Mouse (Mus musculus) neural tube, embryonic 11.5 days (tissue): ENCODE results near the gene Ccdc141. TPM values are rescaled to one million over a fixed set of nuclear protein-coding genes. Genes with fewer than 3 reads are reported as not detected.

Source experiments
- ATAC-seq: fragments of 200-750 bp; cut with Nextera tagmentation; 2 replicates; pipeline ENCODE4 v1.8.0; 2017; ENCODE audit warnings: moderate number of reproducible peaks, mild to moderate bottlenecking, moderate TSS enrichment, moderate library complexity; ENCODE audit not compliant: insufficient read depth, low FRiP score, low TSS enrichment
- DNase-seq: peaks from one replicate; pipeline ENCODE4 v3.0.0-alpha.2; 2015; ENCODE audit warnings: low spot score
- H3K27ac ChIP-seq: fragments of 300-500 bp; sonication (generic); 2 replicates; pipeline ENCODE4 v1.5.1; 2014; ENCODE audit warnings: low read depth, mild to moderate bottlenecking, low read length
- H3K27me3 ChIP-seq: fragments of 300-500 bp; sonication (generic); 2 replicates; pipeline ENCODE4 v1.6.1; 2014; ENCODE audit warnings: mild to moderate bottlenecking, low read length, mixed read lengths; ENCODE audit not compliant: control insufficient read depth, insufficient read depth
- H3K36me3 ChIP-seq: fragments of 300-500 bp; sonication (generic); 2 replicates; pipeline ENCODE4 v1.6.1; 2014; ENCODE audit warnings: mild to moderate bottlenecking, low read length, moderate library complexity, mixed read lengths; ENCODE audit not compliant: control insufficient read depth, insufficient read depth
- H3K4me1 ChIP-seq: fragments of 300-500 bp; sonication (generic); 2 replicates; pipeline ENCODE4 v1.6.1; 2014; ENCODE audit warnings: low read length, mixed read lengths; ENCODE audit not compliant: control insufficient read depth, insufficient read depth
- H3K4me2 ChIP-seq: fragments of 300-500 bp; sonication (generic); 2 replicates; pipeline ENCODE4 v1.6.1; 2014; ENCODE audit warnings: low read depth, mild to moderate bottlenecking, moderate library complexity
- H3K4me3 ChIP-seq: fragments of 300-500 bp; sonication (generic); 2 replicates; pipeline ENCODE4 v1.5.1; 2014; ENCODE audit warnings: low read depth, low read length
- H3K9ac ChIP-seq: fragments of 300-500 bp; sonication (generic); 2 replicates; pipeline ENCODE4 v1.6.1; 2014; ENCODE audit warnings: mild to moderate bottlenecking, low read length
- H3K9me3 ChIP-seq: fragments of 300-500 bp; sonication (generic); 2 replicates; pipeline ENCODE4 v1.6.1; 2016; ENCODE audit warnings: low read length; ENCODE audit not compliant: control insufficient read depth
- WGBS: fragments of 180-500 bp; shearing (Covaris S2); extraction: QIAGEN DNeasy Blood & Tissue Kit; methylation state at CpG from one replicate; pipeline ENCODE4 v1.1.7; 2014; 5-methylcytosine and 5-hydroxymethylcytosine counted together
- polyA plus RNA-seq: library from polyadenylated mRNA; unstranded; fragments of >200 nt; fragmentation: Nextera tagmentation; extraction: Ambion mirVana; gene quantifications from 2 replicates; pipeline ENCODE4 v1.2.1, GENCODE M21; 2014

Gene Ccdc141
- polyA plus RNA-seq, 1 experiment from 2014 or later = 5.3 TPM

DNA sequence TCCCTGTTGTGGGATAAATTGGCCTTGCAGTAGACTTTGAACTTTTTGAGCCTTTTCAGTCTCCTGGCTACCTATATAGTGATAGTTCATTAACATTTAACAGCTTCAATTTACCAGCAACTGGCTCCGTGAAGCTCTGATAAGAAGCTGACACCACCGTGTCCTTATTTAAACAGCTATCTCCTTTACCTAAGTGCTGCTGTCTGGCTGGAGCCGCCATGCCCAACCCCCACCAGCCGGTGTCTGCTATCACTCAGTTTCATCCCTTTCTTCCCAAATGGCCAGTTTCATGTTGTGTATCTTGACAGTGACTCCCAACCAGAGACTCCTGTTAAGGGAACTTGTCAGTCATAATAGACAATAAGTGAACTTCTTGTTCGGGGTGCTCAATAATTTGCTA, 186.8 kb downstream of the Ccdc141 start:
- Histone ChIP-seq H3K4me2 (no peak overlapping the region), H3K4me1 (no peaks in the 10 kb centered on the region)

DNA sequence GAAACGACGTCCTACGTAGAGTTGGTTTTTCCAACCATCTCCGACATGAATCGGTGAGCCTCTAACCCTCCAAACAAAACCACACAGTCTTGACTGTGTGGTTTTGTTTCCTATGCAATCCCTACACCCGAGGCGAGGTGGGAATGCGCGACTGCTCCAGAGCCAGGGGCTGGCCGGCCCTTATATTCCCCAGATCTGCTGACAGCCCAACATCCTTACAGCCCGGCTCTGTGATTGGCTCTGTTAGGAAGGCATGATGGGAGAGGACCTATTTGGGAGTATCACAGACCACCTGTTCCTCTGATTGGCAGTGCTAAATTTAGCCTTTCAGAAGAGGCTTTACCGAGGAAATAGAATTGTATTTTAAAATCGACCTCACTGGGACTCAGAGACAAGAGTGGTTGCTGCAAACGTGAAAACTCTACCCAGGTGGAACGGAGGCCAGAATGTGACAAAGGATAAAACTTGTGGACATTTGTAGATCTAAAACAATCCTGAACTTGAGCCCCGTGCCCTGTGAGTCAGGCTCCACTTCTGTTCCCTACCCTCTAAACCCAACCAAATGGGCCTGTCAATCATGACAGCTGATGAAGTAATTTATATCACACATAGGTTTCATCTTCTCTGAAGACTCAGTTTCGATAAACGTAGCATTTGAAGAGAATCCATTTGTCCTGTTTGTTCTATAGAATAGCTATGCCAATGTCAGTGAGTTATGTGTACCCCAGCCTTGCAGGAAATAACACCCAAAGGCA, 187.9 kb downstream of the Ccdc141 start, which contains the start of gene Ttn:
Gene Ttn (minus strand): TSS at position 157 of the 755 bp plus-strand sequence.
- Histone ChIP-seq H3K9ac (no peak within 1 kb of the TSS), H3K4me2 (no peak within 1 kb of the TSS), H3K27me3 (no peaks in the 10 kb centered on the region), H3K4me1 (no peaks in the 10 kb centered on the region), H3K9me3 (no peaks in the 10 kb centered on the region), H3K36me3 (no peaks in the 10 kb centered on the region), H3K4me3 (no peak within 1 kb of the TSS), H3K27ac (no peak within 1 kb of the TSS)
- DNase-seq = no peak
- 82% methylated on average over 18 of the region's 18 CpGs for WGBS
- no peak for ATAC-seq

More for the DNA sequence above, 186.8 kb downstream of the Ccdc141 start:
- Histone ChIP-seq H3K27ac (no peak overlapping the region), H3K9me3 (no peaks in the 10 kb centered on the region), H3K9ac (no peak overlapping the region), H3K36me3 (no peaks in the 10 kb centered on the region), H3K4me3 (no peak overlapping the region), H3K27me3 (no peaks in the 10 kb centered on the region)
- ATAC-seq = no peak
- WGBS = 60% methylated on average over 5 of the region's 5 CpGs
- no peak for DNase-seq

DNA sequence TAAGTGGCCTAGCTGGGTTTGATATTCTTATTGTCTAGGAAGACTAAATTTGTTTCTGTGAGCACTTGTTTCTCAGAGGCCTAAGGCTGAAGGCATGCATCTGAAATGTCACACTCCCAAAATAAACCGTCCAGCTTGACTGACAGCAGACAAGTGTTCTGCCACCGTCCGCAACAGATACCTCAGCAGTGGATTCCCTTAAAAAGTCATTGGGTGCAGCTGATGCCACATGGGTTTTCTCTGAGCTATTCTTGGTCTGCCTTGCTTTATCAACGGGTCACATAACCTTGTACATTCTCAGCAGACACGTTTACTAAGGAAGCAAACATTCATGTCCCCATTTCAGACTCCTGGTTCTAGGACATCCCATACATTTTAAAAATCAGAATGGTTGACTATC, 188.7 kb downstream of the Ccdc141 start:
- 86% methylated on average over 5 of the region's 5 CpGs for WGBS
- Histone ChIP-seq H3K9me3 (no peaks in the 10 kb centered on the region), H3K27ac (no peak overlapping the region), H3K4me1 (no peaks in the 10 kb centered on the region), H3K36me3 (no peaks in the 10 kb centered on the region), H3K4me2 (no peak overlapping the region), H3K4me3 (no peak overlapping the region), H3K27me3 (no peaks in the 10 kb centered on the region), H3K9ac (no peak overlapping the region)
- DNase-seq (no peak), ATAC-seq (no peak)

DNA sequence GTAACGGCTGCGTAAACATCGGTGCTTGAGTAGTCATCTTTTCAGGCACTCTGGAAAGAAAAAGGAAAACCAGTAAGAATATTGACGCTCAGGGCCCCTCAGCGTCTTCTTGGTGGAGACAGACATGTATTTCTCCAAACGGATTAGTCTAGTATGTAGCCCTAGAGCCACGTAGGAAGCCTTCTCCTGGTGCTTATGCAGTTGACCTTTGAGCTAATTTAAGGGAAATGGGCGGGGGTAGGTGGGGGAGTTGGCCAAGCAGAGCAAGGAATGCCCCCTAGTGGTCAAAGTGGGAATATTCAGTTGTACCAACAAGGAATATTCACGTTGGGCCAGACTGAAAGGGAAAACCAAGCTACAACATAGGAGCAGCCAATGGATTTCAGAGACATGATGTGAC, 190.3 kb downstream of the Ccdc141 start:
- ATAC-seq = no peak

DNA sequence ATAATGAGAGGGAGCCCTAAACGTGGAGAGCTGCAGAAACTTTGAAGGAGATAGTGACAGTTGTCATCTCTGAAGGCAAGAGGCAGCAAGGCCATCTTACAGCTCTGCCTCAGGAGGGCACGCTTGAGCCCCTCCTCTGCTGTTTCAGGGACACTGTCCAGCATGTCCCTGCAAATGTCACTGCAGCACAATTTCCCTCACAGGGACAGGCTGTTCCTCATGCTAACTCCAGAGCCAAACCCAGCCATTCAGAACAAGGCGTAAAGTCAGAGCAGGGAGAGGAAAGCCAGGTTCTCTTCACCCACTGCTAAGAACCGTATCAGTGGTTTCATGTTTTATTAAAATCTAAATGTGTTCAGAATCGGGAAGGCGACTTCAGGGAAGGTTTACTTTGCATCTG, 192.8 kb downstream of the Ccdc141 start:
- Histone ChIP-seq H3K4me3 (no peak overlapping the region), H3K27ac (no peak overlapping the region), H3K36me3 (no peaks in the 10 kb centered on the region), H3K9me3 (no peaks in the 10 kb centered on the region), H3K27me3 (no peaks in the 10 kb centered on the region), H3K9ac (no peak overlapping the region), H3K4me1 (no peaks in the 10 kb centered on the region), H3K4me2 (no peak overlapping the region)
- ATAC-seq = no peak
- DNase-seq = no peak
- 80% methylated on average over 6 of the region's 6 CpGs for WGBS

More for the DNA sequence above, 190.3 kb downstream of the Ccdc141 start:
- H3K36me3 ChIP-seq = no peaks in the 10 kb centered on the region
- no peaks in the 10 kb centered on the region for H3K27me3 ChIP-seq
- no peak for DNase-seq
- H3K27ac ChIP-seq = no peak overlapping the region
- no peaks in the 10 kb centered on the region for H3K9me3 ChIP-seq
- no peak overlapping the region for H3K9ac ChIP-seq
- H3K4me3 ChIP-seq = no peak overlapping the region
- 58% methylated on average over 9 of the region's 9 CpGs for WGBS
- no peaks in the 10 kb centered on the region for H3K4me1 ChIP-seq
- H3K4me2 ChIP-seq = no peak overlapping the region

DNA sequence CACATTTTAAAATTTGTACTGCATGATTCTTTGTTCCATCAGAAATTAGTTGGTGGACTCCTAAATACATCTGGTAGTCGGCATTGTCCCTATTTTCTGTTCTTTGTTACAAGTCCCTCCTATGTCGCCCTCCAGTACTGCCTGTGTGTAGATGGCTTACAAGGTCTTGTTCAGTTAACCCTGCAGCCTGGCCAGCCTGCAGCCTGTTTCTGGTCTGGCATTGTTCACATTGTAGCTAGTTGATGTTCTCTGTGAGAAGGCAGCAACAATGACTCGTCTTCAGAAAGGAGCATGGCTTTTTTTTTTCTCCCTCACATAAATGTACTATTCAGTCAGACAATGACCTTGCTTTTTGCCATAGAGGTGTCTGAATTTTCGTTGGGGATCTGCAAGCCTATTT, 198.4 kb downstream of the Ccdc141 start:
- Histone ChIP-seq H3K36me3 (no peaks in the 10 kb centered on the region), H3K27me3 (no peaks in the 10 kb centered on the region), H3K4me1 (no peaks in the 10 kb centered on the region), H3K9me3 (no peaks in the 10 kb centered on the region), H3K4me2 (no peak overlapping the region), H3K4me3 (no peak overlapping the region), H3K27ac (no peak overlapping the region), H3K9ac (no peak overlapping the region)
- DNase-seq (no peak), ATAC-seq (no peak)
- WGBS = 63% methylated on average over 4 of the region's 4 CpGs

DNA sequence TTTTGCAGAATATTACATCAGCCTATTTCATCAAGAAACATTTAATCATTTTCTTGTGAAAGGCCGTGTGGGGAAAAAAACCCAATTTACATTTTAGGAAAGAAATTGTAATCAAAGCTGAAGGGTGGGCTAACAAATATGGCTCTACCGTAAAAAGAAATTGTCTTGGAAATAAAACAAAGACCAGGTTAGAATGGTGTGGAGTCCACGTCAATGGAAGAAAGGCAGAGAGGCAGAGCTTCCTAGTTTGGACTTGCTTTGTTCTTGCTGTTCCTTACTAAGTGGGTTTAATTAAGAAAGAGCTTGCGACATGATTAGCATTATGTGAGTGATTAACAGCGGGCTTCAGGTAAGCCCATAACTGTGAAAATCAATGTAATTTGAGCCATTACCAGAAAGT, 199.4 kb downstream of the Ccdc141 start:
- no peaks in the 10 kb centered on the region for H3K9me3 ChIP-seq
- no peak overlapping the region for H3K4me2 ChIP-seq
- H3K9ac ChIP-seq = no peak overlapping the region
- no peak for ATAC-seq
- H3K4me1 ChIP-seq = no peaks in the 10 kb centered on the region
- DNase-seq = no peak
- no peak overlapping the region for H3K27ac ChIP-seq
- H3K4me3 ChIP-seq = no peak overlapping the region
- no peaks in the 10 kb centered on the region for H3K36me3 ChIP-seq
- WGBS = 75% methylated on average over 5 of the region's 5 CpGs
- no peaks in the 10 kb centered on the region for H3K27me3 ChIP-seq

DNA sequence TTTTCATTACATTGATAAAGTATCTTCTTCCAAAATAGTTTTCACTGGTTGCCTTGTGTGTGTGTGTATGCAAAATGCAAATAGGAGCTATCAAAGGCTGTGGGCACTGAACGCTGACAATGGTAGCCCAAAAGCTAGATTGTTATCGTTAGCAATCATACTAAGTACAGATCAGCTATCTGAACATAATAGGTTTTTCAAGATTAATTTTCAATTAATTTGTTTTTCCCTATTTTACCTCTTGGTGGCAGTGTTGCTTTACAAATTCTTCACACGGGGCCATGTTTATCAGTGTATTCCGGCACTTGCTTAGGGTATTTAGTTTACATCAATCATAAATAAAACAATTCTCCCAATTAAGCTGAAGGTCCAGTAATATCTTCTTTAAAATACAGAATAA, 199.8 kb downstream of the Ccdc141 start:
- no peak overlapping the region for H3K9ac ChIP-seq
- ATAC-seq = 0 out of 2 replicates have a peak, but pooled peaks have one; percentile 43

DNA sequence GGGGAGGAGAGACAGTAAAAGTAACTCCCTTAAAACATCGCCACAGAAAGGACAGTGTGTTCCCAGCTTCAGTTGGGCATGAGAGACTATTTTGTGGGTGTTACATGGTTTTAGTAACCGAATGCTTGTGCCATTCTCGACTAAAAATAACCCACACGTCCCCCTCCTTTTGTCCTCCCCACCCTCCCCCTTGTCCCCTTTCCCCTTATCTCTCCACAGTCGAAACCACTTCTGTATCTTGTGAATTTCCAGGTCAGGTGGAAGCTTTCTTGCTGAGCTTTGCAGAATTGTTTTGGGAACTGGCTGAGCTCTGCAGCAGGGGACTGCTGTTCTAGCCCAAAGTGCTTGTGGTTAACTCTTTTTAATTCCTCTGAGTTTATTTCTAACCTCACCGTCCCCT, 200.2 kb downstream of the Ccdc141 start:
- Histone ChIP-seq H3K4me2 (no peak overlapping the region), H3K36me3 (no peaks in the 10 kb centered on the region), H3K27ac (no peak overlapping the region), H3K27me3 (no peaks in the 10 kb centered on the region), H3K4me1 (no peaks in the 10 kb centered on the region), H3K9ac (no peak overlapping the region), H3K9me3 (no peaks in the 10 kb centered on the region), H3K4me3 (no peak overlapping the region)
- WGBS = 67% methylated on average over 6 of the region's 6 CpGs
- DNase-seq (no peak), ATAC-seq (no peak)

More for the DNA sequence above, 199.8 kb downstream of the Ccdc141 start:
- DNase-seq = no peak
- H3K36me3 ChIP-seq = no peaks in the 10 kb centered on the region
- no peaks in the 10 kb centered on the region for H3K9me3 ChIP-seq
- no peak overlapping the region for H3K27ac ChIP-seq
- no peaks in the 10 kb centered on the region for H3K4me1 ChIP-seq
- H3K4me2 ChIP-seq = no peak overlapping the region
- WGBS = 48% methylated on average over 4 of the region's 4 CpGs
- no peaks in the 10 kb centered on the region for H3K27me3 ChIP-seq
- H3K4me3 ChIP-seq = no peak overlapping the region
